Mouse (Mus musculus): ENCODE results near the gene Ccdc137. TPM values are rescaled to one million over a fixed set of nuclear protein-coding genes. Genes with fewer than 3 reads are reported as not detected.

Gene Ccdc137
- polyA plus RNA-seq, 1 experiment from 2014 or later = 18.6 TPM

- Histone ChIP-seq H3K9me3 (replicated peaks; ENCODE audit: control insufficient read depth, low read length) (no peaks in the 10 kb centered on the region), H3K9ac (ENCODE audit: low read length) (no peak overlapping the region), H3K4me2 (ENCODE audit: low read length) (no peak overlapping the region), H3K27ac (ENCODE audit: low read depth, low read length) (no peak overlapping the region), H3K4me1 (ENCODE audit: control insufficient read depth, insufficient read depth, low read length) (peaks cover 3% of the 10 kb centered on the region; the same call in 1 of the 2 replicates), H3K4me3 (ENCODE audit: low read depth, low read length) (no peak overlapping the region), H3K36me3 (ENCODE audit: control insufficient read depth, insufficient read depth, low read length) (peaks cover 8% of the 10 kb centered on the region), H3K27me3 (replicated peaks; ENCODE audit: control insufficient read depth, insufficient read depth, low read length) (no peaks in the 10 kb centered on the region)
- ATAC-seq = no peak
- DNase-seq (ENCODE audit: low spot score) = no peak
- WGBS = 93% methylated on average over 4 of the region's 4 CpGs
Observed at GRCm38 (mm10) chr11:120454965-120455364, 3.0 kb upstream of the Ccdc137 start.

GRCm38 (mm10) chr11:120455413-120455812, 2.5 kb upstream of the Ccdc137 start:
- H3K4me3 ChIP-seq (ENCODE audit: low read depth, low read length) = no peak overlapping the region
- no peaks in the 10 kb centered on the region for H3K27me3 ChIP-seq (replicated peaks; ENCODE audit: control insufficient read depth, insufficient read depth, low read length)
- H3K9me3 ChIP-seq (replicated peaks; ENCODE audit: control insufficient read depth, low read length) = no peaks in the 10 kb centered on the region
- H3K36me3 ChIP-seq (ENCODE audit: control insufficient read depth, insufficient read depth, low read length) = peaks cover 12% of the 10 kb centered on the region
- WGBS = 97% methylated on average over 7 of the region's 7 CpGs
- no peak overlapping the region for H3K27ac ChIP-seq (ENCODE audit: low read depth, low read length)
- no peak overlapping the region for H3K4me2 ChIP-seq (ENCODE audit: low read length)
- no peak overlapping the region for H3K9ac ChIP-seq (ENCODE audit: low read length)
- no peak for ATAC-seq
- DNase-seq (ENCODE audit: low spot score) = no peak
- peaks cover 3% of the 10 kb centered on the region; the same call in 1 of the 2 replicates for H3K4me1 ChIP-seq (ENCODE audit: control insufficient read depth, insufficient read depth, low read length)

- Histone ChIP-seq H3K27ac (ENCODE audit: low read depth, low read length) (peak overlapping the region; percentile 63; the same call in 1 of the 2 replicates), H3K4me1 (ENCODE audit: control insufficient read depth, insufficient read depth, low read length) (peaks cover 3% of the 10 kb centered on the region; the same call in 1 of the 2 replicates), H3K9me3 (replicated peaks; ENCODE audit: control insufficient read depth, low read length) (no peaks in the 10 kb centered on the region), H3K9ac (ENCODE audit: low read length) (peak overlapping the region; percentile 97), H3K27me3 (replicated peaks; ENCODE audit: control insufficient read depth, insufficient read depth, low read length) (no peaks in the 10 kb centered on the region), H3K4me2 (ENCODE audit: low read length) (peak overlapping the region; percentile 78), H3K4me3 (ENCODE audit: low read depth, low read length) (peak overlapping the region; percentile 82), H3K36me3 (ENCODE audit: control insufficient read depth, insufficient read depth, low read length) (peaks cover 30% of the 10 kb centered on the region)
- ATAC-seq (peak; percentile 8; the same call in 1 of the 2 replicates), DNase-seq (ENCODE audit: low spot score) (no peak)
- WGBS = 37% methylated on average over 14 of the region's 14 CpGs
Observed at GRCm38 (mm10) chr11:120457370-120457769, 545 bp upstream of the Ccdc137 start.

- no peaks in the 10 kb centered on the region for H3K9me3 ChIP-seq (replicated peaks; ENCODE audit: control insufficient read depth, low read length)
- no peaks in the 10 kb centered on the region for H3K27me3 ChIP-seq (replicated peaks; ENCODE audit: control insufficient read depth, insufficient read depth, low read length)
- H3K27ac ChIP-seq (ENCODE audit: low read depth, low read length) = no peak overlapping the region
- H3K4me1 ChIP-seq (ENCODE audit: control insufficient read depth, insufficient read depth, low read length) = peaks cover 3% of the 10 kb centered on the region; the same call in 1 of the 2 replicates
- DNase-seq (ENCODE audit: low spot score) = no peak
- peak overlapping the region; percentile 97 for H3K9ac ChIP-seq (ENCODE audit: low read length)
- H3K4me3 ChIP-seq (ENCODE audit: low read depth, low read length) = peak overlapping the region; percentile 82
- WGBS = 74% methylated on average over 6 of the region's 6 CpGs
- peak overlapping the region; percentile 78 for H3K4me2 ChIP-seq (ENCODE audit: low read length)
- ATAC-seq = no peak
- peaks cover 47% of the 10 kb centered on the region for H3K36me3 ChIP-seq (ENCODE audit: control insufficient read depth, insufficient read depth, low read length)
Observed at GRCm38 (mm10) chr11:120458847-120459597, 1.1 kb downstream of the Ccdc137 start.

GRCm38 (mm10) chr11:120463536-120463935, 5.6 kb downstream of the Ccdc137 start:
- Histone ChIP-seq H3K27me3 (replicated peaks; ENCODE audit: control insufficient read depth, insufficient read depth, low read length) (no peaks in the 10 kb centered on the region), H3K9ac (ENCODE audit: low read length) (no peak overlapping the region), H3K4me2 (ENCODE audit: low read length) (no peak overlapping the region), H3K4me3 (ENCODE audit: low read depth, low read length) (no peak overlapping the region), H3K4me1 (ENCODE audit: control insufficient read depth, insufficient read depth, low read length) (peaks cover 12% of the 10 kb centered on the region), H3K36me3 (ENCODE audit: control insufficient read depth, insufficient read depth, low read length) (peaks cover 53% of the 10 kb centered on the region), H3K27ac (ENCODE audit: low read depth, low read length) (no peak overlapping the region), H3K9me3 (replicated peaks; ENCODE audit: control insufficient read depth, low read length) (no peaks in the 10 kb centered on the region)
- ATAC-seq = no peak
- WGBS = 89% methylated on average over 2 of the region's 2 CpGs
- DNase-seq (ENCODE audit: low spot score) = no peak

- H3K36me3 ChIP-seq (ENCODE audit: control insufficient read depth, insufficient read depth, low read length) = peaks cover 56% of the 10 kb centered on the region
- no peak overlapping the region for H3K4me2 ChIP-seq (ENCODE audit: low read length)
- ATAC-seq (no peak), DNase-seq (ENCODE audit: low spot score) (no peak)
- H3K9me3 ChIP-seq (replicated peaks; ENCODE audit: control insufficient read depth, low read length) = no peaks in the 10 kb centered on the region
- WGBS = 90% methylated on average over 5 of the region's 5 CpGs
- no peak overlapping the region for H3K4me3 ChIP-seq (ENCODE audit: low read depth, low read length)
- H3K4me1 ChIP-seq (ENCODE audit: control insufficient read depth, insufficient read depth, low read length) = peaks cover 11% of the 10 kb centered on the region
- H3K9ac ChIP-seq (ENCODE audit: low read length) = no peak overlapping the region
- no peaks in the 10 kb centered on the region for H3K27me3 ChIP-seq (replicated peaks; ENCODE audit: control insufficient read depth, insufficient read depth, low read length)
- H3K27ac ChIP-seq (ENCODE audit: low read depth, low read length) = no peak overlapping the region
Observed at GRCm38 (mm10) chr11:120464365-120464764, 6.5 kb downstream of the Ccdc137 start.

- Histone ChIP-seq H3K4me2 (ENCODE audit: low read length) (no peak overlapping the region), H3K4me3 (ENCODE audit: low read depth, low read length) (no peak overlapping the region)
- ATAC-seq = no peak
Observed at GRCm38 (mm10) chr11:120465521-120465920, 7.6 kb downstream of the Ccdc137 start.

GRCm38 (mm10) chr11:120467051-120467735, 9.3 kb downstream of the Ccdc137 start, which contains the start of gene Arl16:
TSS of gene Arl16 (minus strand) at chr11:120467607.
- under 1% methylated on average over 52 of the region's 54 CpGs for WGBS
- H3K36me3 ChIP-seq (ENCODE audit: control insufficient read depth, insufficient read depth, low read length) = peaks cover 58% of the 10 kb centered on the region

More at GRCm38 (mm10) chr11:120465521-120465920, 7.6 kb downstream of the Ccdc137 start:
- Histone ChIP-seq H3K27ac (ENCODE audit: low read depth, low read length) (no peak overlapping the region), H3K27me3 (replicated peaks; ENCODE audit: control insufficient read depth, insufficient read depth, low read length) (no peaks in the 10 kb centered on the region), H3K36me3 (ENCODE audit: control insufficient read depth, insufficient read depth, low read length) (peaks cover 58% of the 10 kb centered on the region), H3K4me1 (ENCODE audit: control insufficient read depth, insufficient read depth, low read length) (peaks cover 11% of the 10 kb centered on the region), H3K9me3 (replicated peaks; ENCODE audit: control insufficient read depth, low read length) (no peaks in the 10 kb centered on the region), H3K9ac (ENCODE audit: low read length) (no peak overlapping the region)
- 97% methylated on average over 4 of the region's 4 CpGs for WGBS
- DNase-seq (ENCODE audit: low spot score) = no peak

More at GRCm38 (mm10) chr11:120467051-120467735, 9.3 kb downstream of the Ccdc137 start, which contains the start of gene Arl16:
- peak within 1 kb of the TSS; percentile 97 for H3K4me2 ChIP-seq (ENCODE audit: low read length)
- peak; percentile 100 for DNase-seq (ENCODE audit: low spot score)
- H3K27me3 ChIP-seq (replicated peaks; ENCODE audit: control insufficient read depth, insufficient read depth, low read length) = no peaks in the 10 kb centered on the region
- H3K4me1 ChIP-seq (ENCODE audit: control insufficient read depth, insufficient read depth, low read length) = peaks cover 11% of the 10 kb centered on the region
- ATAC-seq = peak; percentile 100
- peak within 1 kb of the TSS; percentile 92 for H3K9ac ChIP-seq (ENCODE audit: low read length)
- H3K9me3 ChIP-seq (replicated peaks; ENCODE audit: control insufficient read depth, low read length) = no peaks in the 10 kb centered on the region
- peak within 1 kb of the TSS; percentile 80 for H3K27ac ChIP-seq (ENCODE audit: low read depth, low read length)
- peak within 1 kb of the TSS; percentile 90 for H3K4me3 ChIP-seq (ENCODE audit: low read depth, low read length)
